Mouse (Mus musculus) embryonic facial prominence, embryonic 15.5 days (tissue): ENCODE measurements around the gene Mef2a. TPM values are rescaled to one million over a fixed set of nuclear protein-coding genes. Genes with fewer than 3 reads are reported as not detected.
A peak's percentile ranks its signal among the peaks of the same experiment; 100 is the strongest.

ENCODE experiments used
- ATAC-seq: fragments of 200-750 bp; cut with Nextera tagmentation; 2 replicates; pipeline ENCODE4 v1.8.0; 2017; ENCODE audit warnings: low read depth, moderate TSS enrichment; ENCODE audit not compliant: insufficient number of reproducible peaks, low FRiP score, low TSS enrichment
- H3K27ac ChIP-seq: fragments of 300-500 bp; sonication (generic); replicated peaks from 2 replicates; pipeline ENCODE4 v1.5.1; 2015; ENCODE audit warnings: mild to moderate bottlenecking, inconsistent platforms
- H3K27me3 ChIP-seq: fragments of 300-500 bp; sonication (generic); 2 replicates; pipeline ENCODE4 v1.6.1; 2015; ENCODE audit warnings: inconsistent platforms
- H3K36me3 ChIP-seq: fragments of 300-500 bp; sonication (generic); 2 replicates; pipeline ENCODE4 v1.6.1; 2015; ENCODE audit warnings: mild to moderate bottlenecking, inconsistent platforms
- H3K4me1 ChIP-seq: fragments of 300-500 bp; sonication (generic); 2 replicates; pipeline ENCODE4 v1.6.1; 2015; ENCODE audit warnings: inconsistent platforms
- H3K4me2 ChIP-seq: fragments of 300-500 bp; sonication (generic); replicated peaks from 2 replicates; pipeline ENCODE4 v1.6.1; 2015; ENCODE audit warnings: mild to moderate bottlenecking, inconsistent platforms
- H3K4me3 ChIP-seq: fragments of 300-500 bp; sonication (generic); replicated peaks from 2 replicates; pipeline ENCODE4 v1.5.1; 2015; ENCODE audit warnings: mild to moderate bottlenecking, inconsistent platforms
- H3K9ac ChIP-seq: fragments of 300-500 bp; sonication (generic); 2 replicates; pipeline ENCODE4 v1.6.1; 2015; ENCODE audit warnings: inconsistent platforms
- H3K9me3 ChIP-seq: fragments of 300-500 bp; sonication (generic); replicated peaks from 2 replicates; pipeline ENCODE4 v1.6.1; 2016; ENCODE audit warnings: inconsistent platforms
- WGBS: fragments of 180-500 bp; shearing (Covaris S2); methylation state at CpG from one replicate; pipeline ENCODE4 v1.1.7; 2015; 5-methylcytosine and 5-hydroxymethylcytosine counted together
- polyA plus RNA-seq: library from polyadenylated mRNA; unstranded; fragments of >200 nt; fragmentation: Nextera tagmentation; extraction: Ambion mirVana; gene quantifications from 2 replicates; pipeline ENCODE4 v1.2.1, GENCODE M21; 2015

Gene Mef2a
- polyA plus RNA-seq, 1 experiment from 2014 or later: 50.3 TPM

- Histone ChIP-seq H3K27me3 (no peaks in the 10 kb centered on the region), H3K9me3 (no peaks in the 10 kb centered on the region), H3K9ac (no peak overlapping the region), H3K4me1 (no peaks in the 10 kb centered on the region), H3K36me3 (peaks cover 10% of the 10 kb centered on the region; the same call in 1 of the 2 replicates), H3K4me3 (no peak overlapping the region), H3K4me2 (no peak overlapping the region), H3K27ac (no peak overlapping the region)
- 33% methylated on average over 2 of the region's 2 CpGs for WGBS
- no peak; the same call in 1 of the 2 replicates for ATAC-seq
Measured at GRCm38 (mm10) chr7:67243121-67243893, 129.4 kb downstream of the Mef2a start.

- H3K9ac ChIP-seq: no peak overlapping the region
- no peaks in the 10 kb centered on the region for H3K27me3 ChIP-seq
- no peak for ATAC-seq
- peaks cover 6% of the 10 kb centered on the region for H3K36me3 ChIP-seq
- H3K4me2 ChIP-seq: no peak overlapping the region
- no peaks in the 10 kb centered on the region for H3K9me3 ChIP-seq
- no peaks in the 10 kb centered on the region for H3K4me1 ChIP-seq
- H3K4me3 ChIP-seq: no peak overlapping the region
- H3K27ac ChIP-seq: no peak overlapping the region
- WGBS: 59% methylated on average over 3 of the region's 3 CpGs
Measured at GRCm38 (mm10) chr7:67241969-67242368, 130.7 kb downstream of the Mef2a start.

GRCm38 (mm10) chr7:67237752-67238151 lies 134.9 kb downstream of the Mef2a start:
- Histone ChIP-seq H3K4me2 (no peak overlapping the region), H3K4me3 (no peak overlapping the region), H3K4me1 (no peaks in the 10 kb centered on the region), H3K36me3 (peaks cover 28% of the 10 kb centered on the region), H3K27ac (no peak overlapping the region), H3K9me3 (no peaks in the 10 kb centered on the region), H3K27me3 (no peaks in the 10 kb centered on the region), H3K9ac (no peak overlapping the region)
- WGBS: 89% methylated on average over 2 of the region's 2 CpGs
- no peak for ATAC-seq

GRCm38 (mm10) chr7:67236351-67236750 lies 136.3 kb downstream of the Mef2a start:
- Histone ChIP-seq H3K4me2 (no peak overlapping the region), H3K4me3 (no peak overlapping the region), H3K9ac (no peak overlapping the region), H3K9me3 (no peaks in the 10 kb centered on the region), H3K27ac (no peak overlapping the region), H3K36me3 (peaks cover 34% of the 10 kb centered on the region), H3K27me3 (no peaks in the 10 kb centered on the region), H3K4me1 (no peaks in the 10 kb centered on the region)
- 83% methylated on average over 2 of the region's 2 CpGs for WGBS
- ATAC-seq: no peak

- H3K36me3 ChIP-seq: peaks cover 34% of the 10 kb centered on the region
- no peaks in the 10 kb centered on the region for H3K9me3 ChIP-seq
- no peak overlapping the region for H3K4me3 ChIP-seq
- no peaks in the 10 kb centered on the region for H3K27me3 ChIP-seq
- H3K4me1 ChIP-seq: no peaks in the 10 kb centered on the region
- no peak overlapping the region for H3K9ac ChIP-seq
- no peak overlapping the region for H3K27ac ChIP-seq
- H3K4me2 ChIP-seq: no peak overlapping the region
- ATAC-seq: no peak
- 77% methylated on average over 8 of the region's 8 CpGs for WGBS
Measured at GRCm38 (mm10) chr7:67234797-67235196, 137.9 kb downstream of the Mef2a start.

- 90% methylated on average over 14 of the region's 14 CpGs for WGBS
- ATAC-seq: no peak
- no peak overlapping the region for H3K9ac ChIP-seq
Measured at GRCm38 (mm10) chr7:67232504-67232903, 140.2 kb downstream of the Mef2a start.

GRCm38 (mm10) chr7:67230640-67231140 lies 142.0 kb downstream of the Mef2a start:
- 81% methylated on average over 3 of the region's 3 CpGs for WGBS
- peaks cover 33% of the 10 kb centered on the region for H3K36me3 ChIP-seq

More at GRCm38 (mm10) chr7:67232504-67232903, 140.2 kb downstream of the Mef2a start:
- Histone ChIP-seq H3K4me2 (no peak overlapping the region), H3K36me3 (peaks cover 29% of the 10 kb centered on the region), H3K27ac (no peak overlapping the region), H3K9me3 (no peaks in the 10 kb centered on the region), H3K4me3 (no peak overlapping the region), H3K4me1 (no peaks in the 10 kb centered on the region; the same call in 1 of the 2 replicates), H3K27me3 (no peaks in the 10 kb centered on the region)

GRCm38 (mm10) chr7:67230221-67230620 lies 142.4 kb downstream of the Mef2a start:
- no peak overlapping the region for H3K9ac ChIP-seq
- H3K4me2 ChIP-seq: no peak overlapping the region
- WGBS: 76% methylated on average over 3 of the region's 3 CpGs
- no peaks in the 10 kb centered on the region for H3K27me3 ChIP-seq
- H3K4me1 ChIP-seq: peaks cover 5% of the 10 kb centered on the region; the same call in 1 of the 2 replicates
- H3K36me3 ChIP-seq: peaks cover 30% of the 10 kb centered on the region
- no peak overlapping the region for H3K4me3 ChIP-seq
- no peak overlapping the region; the same call in 1 of the 2 replicates for H3K27ac ChIP-seq
- no peaks in the 10 kb centered on the region for H3K9me3 ChIP-seq
- no peak for ATAC-seq

More at GRCm38 (mm10) chr7:67230640-67231140, 142.0 kb downstream of the Mef2a start:
- Histone ChIP-seq H3K27ac (peak overlapping the region; percentile 23; the same call in 1 of the 2 replicates), H3K9me3 (no peaks in the 10 kb centered on the region), H3K4me3 (no peak overlapping the region), H3K4me1 (peaks cover 5% of the 10 kb centered on the region; the same call in 1 of the 2 replicates), H3K9ac (no peak overlapping the region), H3K4me2 (no peak overlapping the region), H3K27me3 (no peaks in the 10 kb centered on the region)
- no peak for ATAC-seq

- H3K4me3 ChIP-seq: no peak overlapping the region
- H3K9me3 ChIP-seq: no peaks in the 10 kb centered on the region
- no peak overlapping the region for H3K4me2 ChIP-seq
- WGBS: 88% methylated on average over 3 of the region's 3 CpGs
- H3K27me3 ChIP-seq: no peaks in the 10 kb centered on the region
- peaks cover 5% of the 10 kb centered on the region; the same call in 1 of the 2 replicates for H3K4me1 ChIP-seq
- H3K27ac ChIP-seq: no peak overlapping the region
- H3K9ac ChIP-seq: no peak overlapping the region
- no peak for ATAC-seq
- H3K36me3 ChIP-seq: peaks cover 26% of the 10 kb centered on the region
Measured at GRCm38 (mm10) chr7:67229701-67230100, 143.0 kb downstream of the Mef2a start.

GRCm38 (mm10) chr7:67228891-67229602 lies 143.6 kb downstream of the Mef2a start:
- no peak overlapping the region for H3K27ac ChIP-seq
- no peaks in the 10 kb centered on the region for H3K9me3 ChIP-seq
- ATAC-seq: peak; percentile 51; the same call in 1 of the 2 replicates
- H3K36me3 ChIP-seq: peaks cover 24% of the 10 kb centered on the region
- peaks cover 6% of the 10 kb centered on the region; the same call in 1 of the 2 replicates for H3K4me1 ChIP-seq
- no peak overlapping the region for H3K4me3 ChIP-seq
- no peaks in the 10 kb centered on the region for H3K27me3 ChIP-seq
- 82% methylated on average over 5 of the region's 5 CpGs for WGBS
- H3K9ac ChIP-seq: no peak overlapping the region
- H3K4me2 ChIP-seq: no peak overlapping the region

GRCm38 (mm10) chr7:67228390-67228789 lies 144.3 kb downstream of the Mef2a start:
- 56% methylated on average over 3 of the region's 3 CpGs for WGBS
- no peak overlapping the region for H3K9ac ChIP-seq
- no peaks in the 10 kb centered on the region for H3K9me3 ChIP-seq
- no peak overlapping the region for H3K4me3 ChIP-seq
- no peak overlapping the region for H3K27ac ChIP-seq
- H3K27me3 ChIP-seq: no peaks in the 10 kb centered on the region
- peaks cover 13% of the 10 kb centered on the region for H3K4me1 ChIP-seq
- peaks cover 24% of the 10 kb centered on the region for H3K36me3 ChIP-seq
- ATAC-seq: no peak
- no peak overlapping the region for H3K4me2 ChIP-seq
